Mouse (Mus musculus) retina, postnatal 1 day (tissue): ENCODE data around the gene Gnat1.

Experiments
- DNase-seq: peaks from one replicate; pipeline ENCODE4 v3.0.0-alpha.2; 2012

Gene Gnat1

GRCm38 (mm10) chr9:107679501-107679900 is at the start of gene Gnat1:
Gene Gnat1 (minus strand): TSS chr9:107679712.
- no peak for DNase-seq

DNA sequence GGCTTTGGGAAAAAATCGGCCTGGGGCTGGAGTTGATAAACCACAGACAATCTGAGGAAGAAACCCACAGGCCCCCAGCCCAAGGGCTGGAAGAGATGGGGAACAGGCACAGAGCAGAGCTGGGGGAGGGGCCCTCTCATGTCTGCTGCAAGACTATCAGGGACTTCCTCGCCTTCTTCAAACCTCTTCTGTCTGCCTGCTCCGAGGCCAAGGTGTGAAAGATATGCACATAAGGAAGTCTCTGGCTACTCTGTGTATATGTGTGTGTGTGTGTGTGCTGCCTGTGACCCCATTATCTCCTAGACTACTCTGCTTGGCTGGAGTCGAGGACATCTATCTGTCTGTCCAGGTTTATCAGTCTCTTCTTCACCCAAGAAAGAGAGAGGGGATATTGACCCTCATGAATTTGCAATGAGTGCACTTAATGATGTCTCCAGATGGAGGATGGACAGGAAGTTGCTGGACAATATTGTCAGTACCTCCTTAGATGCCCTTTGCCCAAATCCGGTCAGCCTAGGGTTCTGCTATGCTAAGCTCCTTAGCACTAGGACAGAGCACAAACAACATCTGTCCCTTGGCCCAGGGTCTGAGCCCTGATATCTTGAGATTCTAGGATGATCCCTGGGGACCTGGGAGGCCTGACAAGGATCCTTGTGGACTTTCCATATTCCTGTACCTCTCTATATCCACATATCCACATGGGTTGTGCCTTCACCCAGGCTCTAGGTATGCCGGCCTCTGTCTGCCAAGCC is 49.6 kb upstream of the Gnat1 start:
- peak; percentile 65 for DNase-seq

GRCm38 (mm10) chr9:107727041-107727440 is 47.5 kb upstream of the Gnat1 start:
- peak; percentile 37 for DNase-seq

DNA sequence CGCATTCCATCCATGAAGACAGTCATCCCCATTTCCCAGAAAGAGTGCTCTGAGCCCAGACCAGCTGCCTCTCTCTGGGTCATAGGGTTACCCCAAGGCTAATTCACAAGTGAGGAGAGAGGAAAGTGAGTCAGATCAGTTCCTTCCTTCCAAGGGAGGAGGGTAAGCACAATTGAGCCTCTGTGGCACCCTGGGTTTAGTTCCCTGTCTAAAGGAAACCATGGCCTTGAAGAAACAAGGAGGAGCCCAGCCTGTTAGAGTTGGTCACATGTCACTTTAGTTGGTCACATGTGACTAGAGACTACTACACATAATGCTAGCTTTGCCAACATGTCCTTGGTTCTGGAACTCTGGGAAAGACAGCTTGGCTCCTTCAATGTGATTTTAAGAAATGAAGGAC is 45.3 kb upstream of the Gnat1 start:
- DNase-seq = no peak

DNA sequence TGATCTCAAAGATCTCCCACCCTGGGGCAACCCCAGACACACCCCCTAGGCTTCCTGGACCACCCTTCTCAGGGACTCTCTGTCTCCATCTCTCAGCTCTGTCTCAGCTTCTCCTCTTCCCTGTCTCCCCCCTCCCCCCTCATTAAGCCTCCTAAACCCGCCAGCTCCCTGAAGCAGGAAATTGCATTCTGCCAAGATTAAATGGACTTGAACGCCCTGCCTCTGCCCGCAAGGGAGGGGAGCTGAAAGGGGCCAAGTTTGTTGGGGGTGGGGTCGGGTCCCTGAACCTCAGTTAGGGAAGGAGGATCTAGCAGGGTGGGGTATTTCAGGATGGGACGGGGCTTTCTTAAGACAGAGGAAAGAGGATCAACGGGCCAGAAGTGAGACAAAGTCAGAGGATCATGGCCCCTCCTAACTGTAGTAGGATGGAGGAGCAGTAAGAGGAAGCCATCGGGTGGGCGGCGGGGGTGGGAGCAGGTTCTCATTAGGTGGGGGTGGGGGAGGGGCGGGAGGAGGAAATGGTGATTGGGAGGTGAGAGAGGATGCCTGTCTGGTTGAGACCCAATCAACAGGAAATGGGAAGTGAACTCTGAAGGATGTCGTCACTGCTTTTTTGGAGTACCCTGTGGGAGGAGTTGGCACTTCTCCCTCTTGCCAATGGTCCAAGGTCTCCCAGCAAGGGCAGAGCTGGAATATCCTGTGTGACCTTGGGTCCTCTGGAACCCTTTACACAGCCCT is 44.5 kb upstream of the Gnat1 start:
- peak; percentile 82 for DNase-seq

GRCm38 (mm10) chr9:107723292-107723691 is 43.8 kb upstream of the Gnat1 start:
- no peak for DNase-seq

DNA sequence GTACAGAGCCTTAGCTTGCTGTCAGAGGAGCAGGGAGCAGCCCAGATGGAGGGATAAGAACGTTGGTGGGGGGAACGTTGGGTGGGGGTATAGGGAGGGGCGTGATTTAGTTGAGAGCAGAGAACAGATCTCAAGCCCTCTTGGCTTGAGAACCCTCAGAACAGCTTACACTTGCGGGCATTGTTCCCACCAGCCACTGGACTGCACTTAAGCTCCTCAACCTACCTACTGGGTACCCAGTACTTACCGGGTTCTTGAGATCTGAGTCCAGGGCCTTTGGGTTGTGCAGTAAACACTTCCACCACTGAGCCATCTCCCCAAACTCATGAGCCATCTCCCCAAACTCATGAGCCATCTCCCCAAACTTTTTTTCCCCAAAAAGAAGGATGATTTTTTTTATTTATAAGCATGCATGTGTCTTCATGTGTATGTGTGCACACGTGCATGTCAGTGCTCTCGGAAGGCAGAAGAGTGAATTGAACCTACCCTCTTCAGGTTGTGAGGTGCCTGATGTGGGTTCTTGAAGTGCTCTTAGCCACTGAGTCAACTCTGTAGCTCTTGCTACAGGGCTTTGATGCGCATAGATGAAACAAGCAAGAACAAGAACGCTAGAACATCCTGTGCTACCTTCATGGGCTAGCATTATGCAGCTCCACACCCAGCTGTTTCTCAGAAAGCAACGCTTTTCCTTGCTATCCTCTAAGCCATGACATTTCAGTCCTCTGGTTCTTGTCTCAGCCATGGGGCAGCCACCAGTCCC is 39.4 kb upstream of the Gnat1 start:
- peak; percentile 36 for DNase-seq

- DNase-seq = peak; percentile 78
Observed at GRCm38 (mm10) chr9:107716951-107717350, 37.4 kb upstream of the Gnat1 start.

GRCm38 (mm10) chr9:107715632-107716031 is 36.1 kb upstream of the Gnat1 start:
- DNase-seq = no peak

- DNase-seq = peak; percentile 79
Observed at GRCm38 (mm10) chr9:107714221-107714952, 34.9 kb upstream of the Gnat1 start.

- DNase-seq = peak; percentile 93
Observed at GRCm38 (mm10) chr9:107709697-107710483, 30.4 kb upstream of the Gnat1 start, which contains the start of gene Sema3f. Gene Sema3f (minus strand): TSS chr9:107710475.

DNA sequence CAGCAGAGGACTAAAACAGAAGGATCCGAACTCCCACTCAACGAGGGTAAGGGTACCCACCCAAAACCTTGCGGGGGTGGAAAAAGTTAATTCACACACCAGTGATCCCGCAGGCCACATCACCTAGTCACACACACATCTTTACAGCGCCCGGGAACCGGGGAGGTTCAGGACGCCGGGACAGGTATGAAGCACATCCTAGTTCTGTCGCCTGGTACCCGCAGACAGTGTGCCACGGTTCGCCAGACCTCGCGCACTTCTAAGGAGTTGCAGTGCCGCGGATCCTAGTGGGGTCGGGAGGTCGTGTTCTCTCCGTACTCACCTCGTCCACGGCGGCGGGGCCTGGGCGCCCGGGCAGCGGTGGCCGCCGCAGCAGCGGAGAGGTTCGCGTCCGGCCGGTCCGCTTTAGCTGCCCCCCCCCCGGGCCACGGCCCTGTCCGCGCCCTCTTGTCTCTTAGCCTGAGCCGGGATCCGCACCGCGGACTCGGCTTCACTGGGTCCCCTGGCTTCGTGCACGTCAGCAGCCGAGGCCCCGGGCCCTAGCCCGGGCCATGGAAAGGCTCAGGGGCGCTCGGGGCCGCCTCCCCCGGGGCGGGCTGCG is 29.7 kb upstream of the Gnat1 start:
- peak; percentile 27 for DNase-seq

- DNase-seq = no peak
Observed at GRCm38 (mm10) chr9:107708439-107709095, 29.1 kb upstream of the Gnat1 start.

DNA sequence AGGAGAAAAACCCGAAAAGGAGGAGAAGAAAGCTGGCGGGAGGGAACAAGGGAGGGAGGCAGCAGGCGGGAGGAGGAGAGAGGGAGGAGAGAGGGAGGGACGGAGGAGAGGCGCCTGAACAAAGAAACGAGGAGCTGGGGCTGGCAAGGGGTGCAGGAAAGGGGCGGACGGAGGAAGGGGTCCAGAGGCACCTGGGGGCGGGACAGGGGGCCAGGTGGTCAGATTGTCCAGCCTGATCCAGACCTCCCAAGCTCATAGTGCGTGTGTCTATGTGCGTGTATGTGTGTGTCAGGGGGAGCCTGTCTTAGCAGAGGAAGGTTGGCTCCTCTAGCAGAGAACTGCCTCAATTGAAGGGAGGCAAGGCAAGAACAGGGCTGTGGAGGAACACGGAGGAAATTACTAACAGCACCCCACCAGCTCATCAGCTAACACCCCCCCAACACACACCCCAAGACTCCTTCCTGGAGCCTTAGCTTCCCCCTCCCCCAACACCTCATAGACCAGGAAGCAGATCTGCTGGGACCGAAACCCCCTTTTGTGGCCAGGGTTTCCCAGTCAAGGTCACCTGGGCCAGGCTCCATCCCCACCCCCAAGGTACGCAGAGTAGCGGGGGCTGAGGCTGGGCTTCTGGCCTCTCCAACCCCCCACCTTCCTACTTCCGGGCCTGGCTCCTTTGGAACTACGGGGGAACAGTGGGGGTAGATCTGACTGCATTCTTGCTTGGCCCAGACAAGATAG is 28.4 kb upstream of the Gnat1 start:
- DNase-seq = peak; percentile 54

GRCm38 (mm10) chr9:107706781-107707211 is 27.3 kb upstream of the Gnat1 start:
- DNase-seq = peak; percentile 52

GRCm38 (mm10) chr9:107703337-107704122 is 24.0 kb upstream of the Gnat1 start:
- DNase-seq = no peak

- no peak for DNase-seq
Observed at GRCm38 (mm10) chr9:107702606-107703185, 23.2 kb upstream of the Gnat1 start.

GRCm38 (mm10) chr9:107701594-107701993 is 22.1 kb upstream of the Gnat1 start:
- no peak for DNase-seq

- no peak for DNase-seq
Observed at GRCm38 (mm10) chr9:107700114-107700571, 20.6 kb upstream of the Gnat1 start.
